Mouse (Mus musculus): ENCODE results near the gene Gramd1b.

- TF ChIP-seq POLR2A (IDR thresholded peaks at IDR 0.05; ENCODE audit: insufficient read depth, low read depth, low read length) (no peak), CTCF (IDR thresholded peaks at IDR 0.05; ENCODE audit: insufficient read depth, low read depth, low read length) (no peak)
Observed at GRCm38 (mm10) chr9:40455336-40456185, 75.6 kb downstream of the Gramd1b start.
